Comparison of ENCODE assay signal across 16 mouse cellular contexts in genomic region chr11:46188283-46188682, GRCm38 (mm10). TPM values are rescaled to one million over a fixed set of nuclear protein-coding genes. Genes with fewer than 3 reads are reported as not detected.
"Had no signal": no experiment of that assay in that cellular context is flagged by ENCODE, and none has a peak within 500 bp of the region (broad histone marks: within the 10 kb centered on the region; RNA-seq: fewer than 3 reads in every experiment).

No protein-coding gene starts in this region.

- H3K27me3 ChIP-seq: limb, embryonic 15.5 days; liver, embryonic 12.5 days; lung, embryonic 15.5 days; neural tube, embryonic 13.5 days had no signal

- H3K4me1 ChIP-seq: liver, embryonic 12.5 days; midbrain, embryonic 10.5 days had no signal

- H3K9ac ChIP-seq: limb, embryonic 15.5 days; liver, embryonic 12.5 days; lung, embryonic 15.5 days; neural tube, embryonic 13.5 days had no signal

- DNase-seq: kidney, adult 2 months; kidney, postnatal 25 days; layer of hippocampus, postnatal 36 days; lung, postnatal 36 days; retina, postnatal 1 day; right cerebral cortex, postnatal 14 days; thymus, adult 18-20 months; thymus, postnatal 14 days had no signal

- H3K27ac ChIP-seq: limb, embryonic 15.5 days; liver, embryonic 12.5 days; lung, embryonic 15.5 days; midbrain, embryonic 10.5 days; neural tube, embryonic 13.5 days had no signal

- ATAC-seq: liver, embryonic 12.5 days; midbrain, embryonic 16.5 days had no signal

- H3K36me3 ChIP-seq: limb, embryonic 15.5 days; liver, embryonic 12.5 days; lung, embryonic 15.5 days; midbrain, embryonic 10.5 days had no signal

- H3K9me3 ChIP-seq: limb, embryonic 15.5 days; liver, embryonic 12.5 days; lung, embryonic 15.5 days; midbrain, embryonic 10.5 days; neural tube, embryonic 13.5 days had no signal

- H3K4me3 ChIP-seq: limb, embryonic 15.5 days; liver, embryonic 12.5 days; lung, embryonic 15.5 days; midbrain, embryonic 10.5 days; neural tube, embryonic 13.5 days had no signal

- H3K4me2 ChIP-seq: limb, embryonic 15.5 days; liver, embryonic 12.5 days; lung, embryonic 15.5 days; neural tube, embryonic 13.5 days had no signal

RNA-seq across cellular contexts. Expression of gene Fndc9, which starts 47.0 kb away (rescaled TPM):
- polyA plus RNA-seq: kidney, adult 2 months; liver, embryonic 12.5 days; liver, embryonic 16.5 days; small intestine, adult 2 months had no signal
